Mouse (Mus musculus) small intestine, adult 2 months (tissue): ENCODE results near the gene Runx1. TPM values are rescaled to one million over a fixed set of nuclear protein-coding genes. Genes with fewer than 3 reads are reported as not detected.

Source experiments
- H3K27ac ChIP-seq: fragments of 200-500 bp; 2 replicates; pipeline ENCODE4 v1.5.1; 2012; ENCODE audit warnings: low read depth, low read length, control low read depth, inconsistent platforms; ENCODE audit not compliant: insufficient read depth
- H3K27me3 ChIP-seq: fragments of 200-500 bp; 2 replicates; pipeline ENCODE4 v1.6.1; 2012; ENCODE audit warnings: mild to moderate bottlenecking, moderate library complexity, low read length, inconsistent platforms; ENCODE audit not compliant: control insufficient read depth, insufficient read depth
- H3K36me3 ChIP-seq: fragments of 200-500 bp; 2 replicates; pipeline ENCODE4 v1.6.1; 2012; ENCODE audit warnings: mild to moderate bottlenecking, low read length, control low read depth, inconsistent platforms; ENCODE audit not compliant: control insufficient read depth, insufficient read depth
- H3K4me1 ChIP-seq: fragments of 200-500 bp; 2 replicates; pipeline ENCODE4 v1.6.1; 2012; ENCODE audit warnings: low read length, inconsistent platforms, mixed read lengths; ENCODE audit not compliant: control insufficient read depth, insufficient read depth, insufficient read length
- H3K4me3 ChIP-seq: fragments of 200-500 bp; 2 replicates; pipeline ENCODE4 v1.5.1; 2012; ENCODE audit warnings: low read depth, mild to moderate bottlenecking, control low read depth, inconsistent platforms, low read length, moderate library complexity
- CTCF ChIP-seq: fragments of 200-500 bp; IDR thresholded peaks from 2 replicates; pipeline ENCODE4 v1.5.1; 2012; ENCODE audit warnings: low read depth, mild to moderate bottlenecking, control low read depth, inconsistent platforms, low read length, moderate library complexity, mixed read lengths; ENCODE audit not compliant: insufficient replicate concordance, insufficient read length; ENCODE audit errors: extremely low read depth
- POLR2A ChIP-seq: fragments of 200-500 bp; IDR thresholded peaks from 2 replicates; pipeline ENCODE4 v1.6.1; 2012; ENCODE audit warnings: low read depth, mild to moderate bottlenecking, control low read depth, inconsistent platforms, low read length, moderate library complexity
- WGBS: fragments of 180-500 bp; shearing (Covaris S2); methylation state at CpG from one replicate; pipeline ENCODE4 v1.1.7; 2018; 5-methylcytosine and 5-hydroxymethylcytosine counted together
- polyA plus RNA-seq: library from polyadenylated mRNA; depleted of rRNA; stranded (reverse); fragments of >200 nt; gene quantifications from 2 replicates; pipeline ENCODE4 v1.2.3, GENCODE M21; 2012

Gene Runx1
- polyA plus RNA-seq, 1 experiment: 15.4 TPM

DNA sequence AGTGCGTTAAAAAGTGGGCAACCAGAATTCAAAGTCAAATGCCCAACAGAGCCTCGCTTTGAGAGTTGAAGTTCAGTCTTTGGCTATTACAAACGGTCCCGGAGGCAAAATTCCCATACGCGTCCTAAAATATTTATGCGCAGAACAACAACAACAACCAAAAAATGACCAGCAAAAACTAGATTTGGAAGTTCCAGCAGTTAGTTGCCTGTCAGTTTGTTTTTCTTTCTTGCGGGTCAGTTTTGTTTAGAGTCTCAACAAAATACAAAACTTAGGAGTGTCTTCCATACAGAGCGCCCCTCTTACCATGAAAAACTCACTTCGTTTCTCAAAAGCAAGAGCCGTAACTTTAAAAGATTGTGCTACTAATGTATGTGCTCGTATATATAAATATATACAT is 130.0 kb downstream of the Runx1 start:
- TF ChIP-seq POLR2A (no peak), CTCF (no peak)
- Histone ChIP-seq H3K4me1 (peaks cover 15% of the 10 kb centered on the region), H3K4me3 (peak overlapping the region; percentile 59), H3K36me3 (no peaks in the 10 kb centered on the region), H3K27ac (0 out of 2 replicates have a peak overlapping the region, but pooled peaks have one; percentile 13), H3K27me3 (peaks cover 29% of the 10 kb centered on the region)
- WGBS: 19% methylated on average over 12 of the region's 12 CpGs

- Histone ChIP-seq H3K27ac (0 out of 2 replicates have a peak overlapping the region, but pooled peaks have one; percentile 13), H3K4me3 (peak overlapping the region; percentile 59), H3K27me3 (peaks cover 26% of the 10 kb centered on the region), H3K36me3 (no peaks in the 10 kb centered on the region), H3K4me1 (peaks cover 15% of the 10 kb centered on the region)
- 16% methylated on average over 43 of the region's 43 CpGs for WGBS
- TF ChIP-seq CTCF (no peak), POLR2A (no peak)
Observed at GRCm38 (mm10) chr16:92695200-92695921, 130.6 kb downstream of the Runx1 start.

DNA sequence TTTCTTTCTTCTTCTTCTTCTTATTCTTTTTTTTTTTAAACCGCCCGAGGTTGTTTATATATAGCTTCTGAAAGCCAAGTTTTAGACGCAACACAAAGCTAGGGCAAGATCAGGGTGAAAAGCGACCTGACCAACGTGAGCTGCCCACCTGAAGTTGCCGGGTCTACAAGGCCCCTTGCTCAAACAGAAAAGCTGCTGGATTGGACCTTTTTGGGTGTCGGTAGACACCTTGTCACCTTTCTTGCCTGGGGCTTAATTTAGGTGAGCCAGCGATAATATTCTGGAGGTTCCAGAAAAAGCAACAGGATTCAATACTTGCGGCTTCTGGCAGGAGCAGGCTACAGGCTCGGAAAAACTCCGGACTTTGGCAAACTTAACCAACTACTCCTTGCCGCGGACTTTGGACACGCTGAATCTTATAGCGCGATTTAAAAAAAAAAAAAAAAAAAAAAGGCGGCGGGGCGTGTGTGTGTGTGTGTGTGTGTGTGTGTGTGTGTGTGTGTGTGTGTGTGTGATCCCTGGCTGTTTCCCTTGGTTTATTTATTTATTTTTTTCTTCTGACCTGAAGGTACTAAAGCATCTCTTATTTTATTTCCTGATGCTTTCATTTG is 131.3 kb downstream of the Runx1 start:
- TF ChIP-seq POLR2A (no peak), CTCF (no peak)
- no peaks in the 10 kb centered on the region for H3K36me3 ChIP-seq
- 18% methylated on average over 16 of the region's 19 CpGs for WGBS
- H3K27ac ChIP-seq: no peak overlapping the region
- H3K27me3 ChIP-seq: peaks cover 23% of the 10 kb centered on the region
- H3K4me1 ChIP-seq: peaks cover 13% of the 10 kb centered on the region
- peak overlapping the region; percentile 49 for H3K4me3 ChIP-seq

GRCm38 (mm10) chr16:92690759-92691158 is 135.2 kb downstream of the Runx1 start:
- Histone ChIP-seq H3K4me3 (no peak overlapping the region), H3K36me3 (no peaks in the 10 kb centered on the region), H3K27me3 (peaks cover 7% of the 10 kb centered on the region), H3K4me1 (peaks cover 5% of the 10 kb centered on the region), H3K27ac (no peak overlapping the region)
- WGBS: 75% methylated on average over 7 of the region's 7 CpGs
- TF ChIP-seq POLR2A (no peak), CTCF (no peak)

DNA sequence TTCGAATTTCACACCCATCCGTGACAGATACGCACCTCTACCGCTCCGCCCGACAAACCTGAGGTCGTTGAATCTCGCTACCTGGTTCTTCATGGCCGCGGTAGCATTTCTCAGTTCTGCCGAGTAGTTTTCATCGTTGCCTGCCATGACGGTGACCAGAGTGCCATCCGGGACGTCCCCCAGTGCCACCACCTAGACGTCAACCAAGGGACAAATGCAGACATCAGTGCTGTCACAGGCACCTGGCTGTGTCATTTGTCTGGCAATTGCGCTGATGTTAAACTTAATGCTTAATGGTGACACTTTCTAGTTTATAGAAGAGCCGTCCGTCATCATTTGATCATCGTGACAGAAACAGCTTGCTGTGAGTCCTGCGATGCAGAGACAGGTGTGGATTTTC is 137.0 kb downstream of the Runx1 start:
- no peaks in the 10 kb centered on the region for H3K4me1 ChIP-seq
- WGBS: 94% methylated on average over 21 of the region's 21 CpGs
- no peaks in the 10 kb centered on the region for H3K36me3 ChIP-seq
- no peak overlapping the region for H3K27ac ChIP-seq
- no peak overlapping the region for H3K4me3 ChIP-seq
- TF ChIP-seq CTCF (no peak), POLR2A (no peak)
- H3K27me3 ChIP-seq: no peaks in the 10 kb centered on the region

- TF ChIP-seq CTCF (no peak), POLR2A (no peak)
- 63% methylated on average over 10 of the region's 10 CpGs for WGBS
- no peaks in the 10 kb centered on the region for H3K36me3 ChIP-seq
- H3K27me3 ChIP-seq: no peaks in the 10 kb centered on the region
- H3K27ac ChIP-seq: no peak overlapping the region
- no peaks in the 10 kb centered on the region; the same call in 1 of the 2 replicates for H3K4me1 ChIP-seq
- H3K4me3 ChIP-seq: no peak overlapping the region
Observed at GRCm38 (mm10) chr16:92686978-92687377, 139.0 kb downstream of the Runx1 start.

DNA sequence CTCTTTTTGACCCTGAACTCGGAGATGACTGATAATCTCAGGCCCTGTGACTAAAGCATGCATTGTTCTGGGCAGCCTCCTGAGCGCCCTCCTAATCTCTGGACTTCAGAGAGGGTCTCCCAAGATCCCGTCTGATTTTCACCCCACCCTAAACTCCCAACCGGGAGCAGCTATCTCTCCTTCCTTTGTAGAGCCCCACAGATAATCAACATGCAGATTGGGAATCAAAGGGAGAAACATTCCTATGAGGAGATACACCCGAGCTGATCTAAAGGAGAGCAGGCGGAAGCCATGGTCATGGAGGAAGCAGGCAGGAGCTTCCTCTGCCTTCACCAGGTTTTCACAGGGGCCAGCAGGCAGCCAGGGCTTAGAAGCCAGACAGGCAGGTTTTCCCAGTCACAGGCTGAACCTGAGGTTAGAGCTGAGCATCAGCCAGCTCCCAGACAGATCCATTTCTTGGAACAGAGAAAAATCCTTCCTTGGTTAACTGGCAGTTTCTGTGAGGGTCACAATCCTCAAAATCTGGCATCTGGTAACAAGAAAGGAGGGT is 140.1 kb downstream of the Runx1 start:
- Histone ChIP-seq H3K4me1 (no peaks in the 10 kb centered on the region; the same call in 1 of the 2 replicates), H3K27ac (no peak overlapping the region), H3K36me3 (no peaks in the 10 kb centered on the region), H3K27me3 (no peaks in the 10 kb centered on the region), H3K4me3 (no peak overlapping the region)
- 61% methylated on average over 6 of the region's 6 CpGs for WGBS
- TF ChIP-seq CTCF: no peak
- TF ChIP-seq POLR2A: no peak
